Mouse (Mus musculus) liver, embryonic 15.5 days (tissue): ENCODE measurements around the gene Zic1. TPM values are rescaled to one million over a fixed set of nuclear protein-coding genes. Genes with fewer than 3 reads are reported as not detected.

Experiments used
- ATAC-seq: fragments of 200-750 bp; cut with Nextera tagmentation; 2 replicates; pipeline ENCODE4 v1.8.0; 2017; ENCODE audit warnings: moderate number of reproducible peaks, mild to moderate bottlenecking, moderate library complexity; ENCODE audit not compliant: insufficient read depth
- H3K27ac ChIP-seq: fragments of 300-500 bp; sonication (generic); replicated peaks from 2 replicates; pipeline ENCODE4 v1.5.1; 2015; ENCODE audit warnings: mild to moderate bottlenecking, inconsistent platforms
- H3K27me3 ChIP-seq: fragments of 300-500 bp; sonication (generic); 2 replicates; pipeline ENCODE4 v1.6.1; 2015; ENCODE audit warnings: mild to moderate bottlenecking, inconsistent platforms
- H3K36me3 ChIP-seq: fragments of 300-500 bp; sonication (generic); replicated peaks from 2 replicates; pipeline ENCODE4 v1.6.1; 2015; ENCODE audit warnings: moderate library complexity, mild to moderate bottlenecking, inconsistent platforms
- H3K4me1 ChIP-seq: fragments of 300-500 bp; sonication (generic); replicated peaks from 2 replicates; pipeline ENCODE4 v1.6.1; 2015; ENCODE audit warnings: inconsistent platforms
- H3K4me2 ChIP-seq: fragments of 300-500 bp; sonication (generic); 2 replicates; pipeline ENCODE4 v1.6.1; 2015; ENCODE audit warnings: moderate library complexity, mild to moderate bottlenecking, inconsistent platforms
- H3K4me3 ChIP-seq: fragments of 300-500 bp; sonication (generic); replicated peaks from 2 replicates; pipeline ENCODE4 v1.5.1; 2015; ENCODE audit warnings: mild to moderate bottlenecking, inconsistent platforms
- H3K9ac ChIP-seq: fragments of 300-500 bp; sonication (generic); 2 replicates; pipeline ENCODE4 v1.6.1; 2015; ENCODE audit warnings: moderate library complexity, mild to moderate bottlenecking, inconsistent platforms
- H3K9me3 ChIP-seq: fragments of 300-500 bp; sonication (generic); replicated peaks from 2 replicates; pipeline ENCODE4 v1.6.1; 2016; ENCODE audit warnings: inconsistent platforms
- WGBS: fragments of 180-500 bp; shearing (Covaris S2); methylation state at CpG from one replicate; pipeline ENCODE4 v1.1.7; 2015; ENCODE audit warnings: mixed read lengths; ENCODE audit not compliant: insufficient replicate concordance; 5-methylcytosine and 5-hydroxymethylcytosine counted together
- polyA plus RNA-seq: library from polyadenylated mRNA; unstranded; fragments of >200 nt; fragmentation: Nextera tagmentation; extraction: Ambion mirVana; gene quantifications from 2 replicates; pipeline ENCODE4 v1.2.1, GENCODE M21; 2015

Zic1 gene
- polyA plus RNA-seq, 1 experiment from 2014 or later = 0.03 TPM

GRCm38 (mm10) chr9:91347591-91347990 lies 18.0 kb downstream of the Zic1 start:
- no peak for ATAC-seq
- H3K27ac ChIP-seq = no peak overlapping the region
- no peaks in the 10 kb centered on the region for H3K9me3 ChIP-seq
- H3K4me2 ChIP-seq = no peak overlapping the region
- no peak overlapping the region for H3K9ac ChIP-seq
- H3K27me3 ChIP-seq = peaks cover 32% of the 10 kb centered on the region
- no peak overlapping the region for H3K4me3 ChIP-seq
- WGBS = 45% methylated on average over 2 of the region's 2 CpGs
- H3K4me1 ChIP-seq = no peaks in the 10 kb centered on the region
- H3K36me3 ChIP-seq = no peaks in the 10 kb centered on the region

Other genes with a start within 250 kb of the Zic1 start
- gene Zic4, start 3.4 kb downstream of the Zic1 start, polyA plus RNA-seq = 0.06 TPM in 1 of 2 replicates, not detected in the other